Mouse (Mus musculus) midbrain, embryonic 15.5 days (tissue): ENCODE data around the gene Slx4ip. TPM values are rescaled to one million over a fixed set of nuclear protein-coding genes. Genes with fewer than 3 reads are reported as not detected.
"Not testable (repeated sequence)": the region's sequence is repeated elsewhere in the genome, so short reads cannot be mapped to it uniquely, and the experiment has no call there.

ENCODE experiments used
- ATAC-seq: fragments of 200-750 bp; cut with Nextera tagmentation; replicated peaks from 2 replicates; pipeline ENCODE4 v1.8.0; 2017; ENCODE audit warnings: moderate TSS enrichment
- H3K27ac ChIP-seq: fragments of 300-500 bp; sonication (generic); 2 replicates; pipeline ENCODE4 v1.5.1; 2015; ENCODE audit warnings: mild to moderate bottlenecking, inconsistent platforms
- H3K27me3 ChIP-seq: fragments of 300-500 bp; sonication (generic); replicated peaks from 2 replicates; pipeline ENCODE4 v1.6.1; 2015; ENCODE audit warnings: inconsistent platforms
- H3K36me3 ChIP-seq: fragments of 300-500 bp; sonication (generic); replicated peaks from 2 replicates; pipeline ENCODE4 v1.6.1; 2015; ENCODE audit warnings: inconsistent platforms
- H3K4me1 ChIP-seq: fragments of 300-500 bp; sonication (generic); 2 replicates; pipeline ENCODE4 v1.6.1; 2015; ENCODE audit warnings: inconsistent platforms
- H3K4me2 ChIP-seq: fragments of 300-500 bp; sonication (generic); 2 replicates; pipeline ENCODE4 v1.6.1; 2015; ENCODE audit warnings: inconsistent platforms, mild to moderate bottlenecking, moderate library complexity
- H3K4me3 ChIP-seq: fragments of 300-500 bp; sonication (generic); 2 replicates; pipeline ENCODE4 v1.5.1; 2015; ENCODE audit warnings: mild to moderate bottlenecking, inconsistent platforms
- H3K9ac ChIP-seq: fragments of 300-500 bp; sonication (generic); 2 replicates; pipeline ENCODE4 v1.6.1; 2015; ENCODE audit warnings: mild to moderate bottlenecking, inconsistent platforms
- H3K9me3 ChIP-seq: fragments of 300-500 bp; sonication (generic); 2 replicates; pipeline ENCODE4 v1.6.1; 2016; ENCODE audit warnings: inconsistent platforms
- WGBS: fragments of 180-500 bp; shearing (Covaris S2); methylation state at CpG from one replicate; pipeline ENCODE4 v1.1.7; 2015; ENCODE audit warnings: mixed read lengths; 5-methylcytosine and 5-hydroxymethylcytosine counted together
- polyA plus RNA-seq: library from polyadenylated mRNA; unstranded; fragments of >200 nt; fragmentation: Nextera tagmentation; extraction: Ambion mirVana; gene quantifications from 2 replicates; pipeline ENCODE4 v1.2.1, GENCODE M21; 2015

Gene Slx4ip
- polyA plus RNA-seq: 15.0 and 16.2 TPM in 2 replicates

DNA sequence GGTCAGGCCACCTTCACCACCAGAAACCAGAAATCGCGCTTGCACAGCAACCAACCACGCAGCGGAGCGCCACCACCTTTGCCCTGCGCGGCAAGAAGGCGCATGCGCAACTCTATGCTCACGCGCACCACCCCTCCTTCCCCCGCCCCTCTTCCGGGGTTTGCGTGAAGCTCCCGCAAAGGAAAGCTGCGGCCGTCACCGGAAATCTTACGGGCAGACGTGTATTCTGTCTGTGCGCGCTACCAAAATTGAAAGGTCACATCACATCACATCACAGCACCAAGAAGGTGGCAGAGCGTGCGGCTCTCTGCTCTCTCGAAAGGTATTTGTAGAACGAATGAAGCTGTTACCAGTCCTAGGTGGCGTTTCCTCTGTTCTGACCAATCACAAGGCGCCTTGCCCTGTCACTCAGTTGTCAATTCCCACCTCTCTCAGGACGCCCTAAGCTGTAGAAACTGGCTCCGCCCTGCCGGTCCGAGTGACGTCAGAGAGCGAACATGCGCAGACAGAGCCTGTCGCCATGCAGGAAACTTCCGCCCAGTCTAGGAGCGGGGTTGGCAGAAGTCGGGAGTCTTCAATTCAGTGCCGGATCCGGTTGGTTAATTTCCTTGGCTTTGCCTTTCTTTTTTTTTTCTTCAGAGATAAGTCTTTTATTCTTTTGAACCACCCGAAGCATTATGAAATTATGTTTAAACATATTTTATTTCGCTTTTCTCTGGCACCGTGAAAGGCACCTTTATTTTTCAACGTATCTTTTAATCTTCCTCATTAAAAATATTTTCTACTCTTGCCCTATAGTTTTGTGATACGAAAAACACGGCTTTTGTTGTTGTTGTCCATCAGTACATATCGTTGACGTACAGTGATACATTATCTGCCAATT, at the start of gene Slx4ip, which contains the start of the genes AL731706.1 and Mkks:
Slx4ip (plus strand) TSS at position 151 of the 883 bp plus-strand sequence.
AL731706.1 (minus strand) TSS at position 322 of the 883 bp plus-strand sequence.
Mkks (minus strand) TSS at position 322 of the 883 bp plus-strand sequence.
- Histone ChIP-seq H3K4me1 (peaks cover 12% of the 10 kb centered on the region), H3K4me3 (peak within 1 kb of the TSS; percentile 60), H3K27me3 (no peaks in the 10 kb centered on the region), H3K9ac (peak within 1 kb of the TSS; percentile 78), H3K27ac (peak within 1 kb of the TSS; percentile 98), H3K4me2 (peak within 1 kb of the TSS; percentile 53), H3K9me3 (no peaks in the 10 kb centered on the region), H3K36me3 (no peaks in the 10 kb centered on the region)
- peak; percentile 98 for ATAC-seq
- under 1% methylated on average over 49 of the region's 49 CpGs for WGBS

DNA sequence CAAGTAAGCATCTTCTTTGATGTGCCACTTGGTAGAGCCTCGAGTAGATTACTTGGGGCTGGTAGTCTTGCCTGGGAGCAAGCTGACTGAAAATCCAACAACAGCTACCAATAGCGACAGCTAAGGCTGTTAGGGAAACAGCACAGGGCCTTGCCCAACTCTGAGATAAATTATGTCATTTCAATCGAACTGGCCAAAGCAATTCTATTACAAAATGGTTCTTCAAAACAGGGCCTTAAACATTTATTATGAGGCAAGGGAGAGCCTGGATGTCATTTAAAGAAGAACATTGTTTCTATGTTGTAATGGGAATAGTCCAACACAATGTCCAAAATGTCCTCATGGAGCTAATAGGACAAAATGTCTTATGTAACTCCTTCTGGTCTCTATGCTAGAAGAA, 40.7 kb upstream of the Slx4ip start:
- WGBS: 76% methylated on average over 3 of the region's 3 CpGs
- Histone ChIP-seq H3K27me3 (no peaks in the 10 kb centered on the region), H3K9ac (no peak overlapping the region), H3K27ac (no peak overlapping the region), H3K36me3 (no peaks in the 10 kb centered on the region), H3K9me3 (no peaks in the 10 kb centered on the region), H3K4me1 (peaks cover 15% of the 10 kb centered on the region), H3K4me3 (no peak overlapping the region), H3K4me2 (no peak overlapping the region)
- ATAC-seq: no peak

DNA sequence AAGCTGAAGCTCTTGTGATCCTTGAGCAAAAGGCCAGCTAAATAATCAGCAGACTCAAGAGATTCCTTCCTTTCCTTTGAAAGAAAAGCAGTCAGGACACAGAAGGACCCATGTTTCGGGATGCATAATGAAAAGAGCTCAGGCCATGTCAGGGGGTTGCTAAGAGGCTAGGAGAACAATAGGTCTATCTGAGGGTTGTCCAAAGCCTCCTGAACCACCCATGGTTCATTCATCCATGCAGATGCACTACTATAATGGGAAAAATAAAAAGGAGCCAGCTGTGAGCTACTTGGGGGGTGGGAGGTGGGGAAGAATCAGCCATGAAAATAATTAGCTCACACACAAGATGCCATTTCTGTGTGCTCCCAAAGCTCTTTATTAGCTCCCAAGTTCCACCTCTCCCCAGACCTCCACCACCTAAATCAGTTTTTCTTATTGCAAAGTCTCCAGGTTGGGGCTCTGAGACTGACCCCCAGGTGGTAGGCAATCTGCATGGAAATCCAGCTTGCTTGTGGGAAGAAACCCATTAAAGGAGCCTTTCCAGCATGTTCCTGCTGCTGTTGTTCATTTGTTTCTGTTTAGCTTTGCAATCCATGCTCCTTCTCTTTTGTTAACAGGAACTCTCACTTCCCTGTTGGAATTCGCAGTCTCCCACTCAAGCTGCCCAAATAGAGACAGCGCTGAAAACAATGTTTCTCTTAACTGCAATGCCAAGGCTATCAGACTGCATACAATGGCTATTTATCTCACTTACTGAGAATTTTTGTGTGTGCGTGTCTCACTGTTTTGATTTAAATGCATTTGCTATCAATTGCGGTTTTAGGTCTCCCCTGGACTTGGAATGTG, 36.3 kb upstream of the Slx4ip start:
- no peak overlapping the region for H3K4me2 ChIP-seq
- H3K27me3 ChIP-seq: no peaks in the 10 kb centered on the region
- peaks cover 16% of the 10 kb centered on the region for H3K4me1 ChIP-seq
- H3K36me3 ChIP-seq: no peaks in the 10 kb centered on the region
- no peaks in the 10 kb centered on the region for H3K9me3 ChIP-seq
- peak overlapping the region; percentile 62 for H3K27ac ChIP-seq
- ATAC-seq: peak; percentile 52; the same call in 1 of the 2 replicates
- WGBS: 8% methylated on average over 5 of the region's 5 CpGs
- no peak overlapping the region for H3K9ac ChIP-seq
- H3K4me3 ChIP-seq: no peak overlapping the region

DNA sequence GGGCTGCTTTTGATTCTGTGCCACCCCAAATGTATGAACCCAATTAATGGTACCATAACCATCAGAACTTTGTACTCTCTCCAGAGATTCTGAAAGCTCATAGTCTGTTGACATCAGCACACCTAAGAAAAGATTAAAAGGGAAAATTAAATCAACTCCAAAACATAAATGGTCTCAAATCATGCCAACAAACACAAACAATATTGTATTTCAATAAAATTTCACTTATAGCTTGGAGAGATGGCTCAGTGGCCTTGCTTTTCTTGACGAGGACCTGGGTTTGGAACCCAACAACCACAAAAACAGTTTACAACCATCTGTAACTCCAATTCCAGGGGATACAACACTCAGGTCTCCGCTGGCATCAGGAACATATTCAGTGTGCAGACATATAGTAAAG, 5.4 kb upstream of the Slx4ip start, which contains the start of gene AL731706.2:
AL731706.2 (minus strand) TSS at position 101 of the 400 bp plus-strand sequence.
- no peaks in the 10 kb centered on the region for H3K27me3 ChIP-seq
- H3K27ac ChIP-seq: no peak within 1 kb of the TSS
- H3K4me1 ChIP-seq: peaks cover 6% of the 10 kb centered on the region
- H3K36me3 ChIP-seq: peaks cover 7% of the 10 kb centered on the region; the same call in 1 of the 2 replicates
- 97% methylated on average over 2 of the region's 2 CpGs for WGBS
- H3K9me3 ChIP-seq: no peaks in the 10 kb centered on the region
- ATAC-seq: no peak
- H3K9ac ChIP-seq: no peak within 1 kb of the TSS
- no peak within 1 kb of the TSS for H3K4me3 ChIP-seq
- no peak within 1 kb of the TSS for H3K4me2 ChIP-seq

DNA sequence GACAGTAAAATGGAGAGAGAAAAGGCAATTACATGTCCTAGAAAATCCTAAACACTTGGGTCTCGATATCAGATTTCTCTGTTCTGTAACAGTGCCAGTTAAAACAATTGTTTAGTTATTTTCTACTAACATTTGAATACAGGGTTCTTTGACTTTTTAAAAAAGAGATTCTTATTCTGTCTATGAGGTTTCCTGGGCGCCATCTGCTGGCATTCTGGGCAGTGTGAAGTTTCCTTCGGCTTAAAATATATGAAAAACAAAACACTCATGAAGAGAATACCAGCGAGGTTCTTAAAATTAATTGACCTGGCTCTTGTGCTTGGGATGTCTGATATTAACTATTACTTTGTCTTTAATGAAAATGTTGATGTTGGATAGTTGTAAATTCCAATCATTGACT, 4.2 kb upstream of the Slx4ip start:
- Histone ChIP-seq H3K9ac (no peak overlapping the region), H3K4me3 (no peak overlapping the region), H3K27me3 (no peaks in the 10 kb centered on the region), H3K9me3 (no peaks in the 10 kb centered on the region), H3K4me1 (peaks cover 6% of the 10 kb centered on the region), H3K36me3 (no peaks in the 10 kb centered on the region; the same call in 1 of the 2 replicates), H3K27ac (no peak overlapping the region), H3K4me2 (no peak overlapping the region)
- no peak for ATAC-seq
- 66% methylated on average over 4 of the region's 4 CpGs for WGBS

DNA sequence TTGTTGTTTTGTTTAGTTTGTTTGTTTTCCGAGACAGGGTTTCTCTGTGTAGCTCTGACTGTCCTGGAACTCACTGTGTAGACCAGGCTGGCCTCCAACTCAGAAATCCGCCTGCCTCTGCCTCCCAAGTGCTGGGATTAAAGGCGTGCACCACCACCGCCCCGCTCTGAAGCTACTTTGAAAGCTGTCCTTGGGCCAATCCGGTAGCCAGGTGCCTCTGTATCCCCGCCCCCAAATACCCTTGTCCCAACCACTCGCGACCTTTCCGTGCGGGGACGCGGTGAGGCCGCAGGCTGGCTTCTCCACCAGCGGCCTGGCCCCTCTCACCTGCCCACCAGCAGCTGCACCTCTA, 326 bp upstream of the Slx4ip start:
- Histone ChIP-seq H3K4me2 (peak overlapping the region; percentile 52), H3K9ac (peak overlapping the region; percentile 78), H3K4me1 (peaks cover 12% of the 10 kb centered on the region), H3K27ac (peak overlapping the region; percentile 98), H3K4me3 (peak overlapping the region; percentile 60)
- H3K36me3 ChIP-seq, H3K27me3 ChIP-seq, H3K9me3 ChIP-seq: not testable (repeated sequence)
- 7% methylated on average over 15 of the region's 15 CpGs for WGBS
- ATAC-seq: peak; percentile 73

DNA sequence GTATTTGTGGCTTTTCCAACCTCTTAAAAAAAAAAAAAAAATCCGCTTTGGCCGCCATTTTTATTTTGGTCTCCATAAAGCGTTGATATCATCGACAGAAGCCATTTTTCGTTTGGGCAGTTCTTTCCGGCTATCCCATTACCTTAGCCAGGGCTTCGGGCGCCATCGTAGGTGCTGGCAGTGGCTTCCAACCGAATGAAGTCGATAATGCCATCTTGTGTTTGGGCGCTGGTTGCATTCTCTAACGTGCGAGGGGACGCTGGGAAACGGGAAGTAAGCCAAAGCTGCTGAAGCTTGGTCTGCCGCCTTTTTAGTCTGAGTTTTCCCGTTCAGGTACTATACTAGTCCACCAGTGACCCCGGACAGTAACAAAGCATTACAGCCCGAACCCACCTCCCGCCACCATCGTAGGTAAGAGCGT, 943 bp downstream of the Slx4ip start:
- no peaks in the 10 kb centered on the region for H3K9me3 ChIP-seq
- H3K4me2 ChIP-seq: peak overlapping the region; percentile 53
- WGBS: under 1% methylated on average over 23 of the region's 23 CpGs
- peaks cover 12% of the 10 kb centered on the region for H3K4me1 ChIP-seq
- no peaks in the 10 kb centered on the region for H3K27me3 ChIP-seq
- ATAC-seq: peak; percentile 88
- peak overlapping the region; percentile 60 for H3K4me3 ChIP-seq
- peak overlapping the region; percentile 62 for H3K9ac ChIP-seq
- no peaks in the 10 kb centered on the region for H3K36me3 ChIP-seq
- peak overlapping the region; percentile 98 for H3K27ac ChIP-seq

DNA sequence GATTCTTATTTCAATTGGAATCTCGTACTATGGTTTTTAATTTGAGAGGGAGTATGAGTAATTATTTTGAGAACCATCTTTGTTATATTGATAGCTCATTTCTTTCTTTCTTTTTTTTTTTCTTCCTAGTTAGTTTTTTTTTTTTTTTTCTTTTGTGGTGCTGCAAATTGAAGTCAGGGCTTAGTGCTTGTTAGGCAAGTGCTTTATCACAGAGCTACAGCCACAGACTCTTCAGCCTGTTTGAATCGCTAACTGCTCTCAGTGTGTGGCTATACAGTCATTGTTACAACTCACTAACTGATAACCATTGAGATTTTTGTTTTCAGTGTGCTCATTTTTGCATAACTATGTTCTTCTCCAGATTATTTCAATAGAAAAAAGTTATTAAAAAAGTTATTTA, 3.5 kb downstream of the Slx4ip start:
- Histone ChIP-seq H3K9me3 (no peaks in the 10 kb centered on the region), H3K4me2 (no peak overlapping the region), H3K9ac (no peak overlapping the region), H3K36me3 (no peaks in the 10 kb centered on the region), H3K27ac (no peak overlapping the region), H3K4me1 (peaks cover 12% of the 10 kb centered on the region), H3K4me3 (no peak overlapping the region), H3K27me3 (no peaks in the 10 kb centered on the region)
- WGBS: 62% methylated on average over 2 of the region's 2 CpGs
- no peak for ATAC-seq

DNA sequence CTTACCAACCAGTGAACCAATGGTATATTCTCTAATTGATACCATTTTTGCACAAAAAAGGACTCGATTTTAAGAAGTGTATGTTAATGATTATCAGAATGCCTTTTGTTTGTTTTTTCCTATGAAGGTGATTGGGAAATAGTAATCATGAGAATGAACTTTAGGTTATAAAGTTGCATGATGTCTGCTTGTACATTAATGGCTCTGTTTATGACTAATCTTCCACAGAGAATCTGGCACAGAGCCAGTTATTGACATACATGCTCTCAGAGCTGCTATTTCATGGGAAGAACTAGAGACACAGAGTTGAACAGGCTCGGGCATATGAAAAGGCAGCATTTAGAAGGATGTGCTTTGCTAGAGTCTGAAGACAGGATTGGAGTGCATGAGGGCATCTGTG, 5.1 kb downstream of the Slx4ip start:
- ATAC-seq: no peak
- no peaks in the 10 kb centered on the region for H3K27me3 ChIP-seq
- H3K4me3 ChIP-seq: no peak overlapping the region
- no peak overlapping the region for H3K27ac ChIP-seq
- 80% methylated on average over 2 of the region's 2 CpGs for WGBS
- no peak overlapping the region for H3K9ac ChIP-seq
- peaks cover 6% of the 10 kb centered on the region; the same call in 1 of the 2 replicates for H3K4me1 ChIP-seq
- H3K9me3 ChIP-seq: no peaks in the 10 kb centered on the region
- no peak overlapping the region for H3K4me2 ChIP-seq
- H3K36me3 ChIP-seq: no peaks in the 10 kb centered on the region

DNA sequence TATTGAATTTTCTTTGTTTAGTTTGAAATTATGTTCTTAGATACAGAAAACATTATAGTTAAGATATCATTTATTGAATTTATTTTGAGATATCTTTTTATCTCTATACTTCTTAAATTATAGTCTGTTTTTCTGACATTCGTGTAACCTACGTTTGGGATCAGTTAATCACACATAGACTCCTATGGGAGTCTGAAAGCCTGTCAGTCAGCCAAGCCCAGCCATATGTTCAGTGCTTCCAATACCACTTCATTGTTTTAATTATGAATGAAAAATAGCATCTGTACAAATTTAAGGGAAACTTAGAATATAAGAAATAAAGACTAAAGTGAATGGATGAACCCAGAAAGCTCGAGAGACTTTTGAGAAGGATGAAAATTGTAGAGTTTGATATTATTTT, 17.6 kb downstream of the Slx4ip start:
- H3K4me1 ChIP-seq: no peaks in the 10 kb centered on the region
- peaks cover 7% of the 10 kb centered on the region; the same call in 1 of the 2 replicates for H3K36me3 ChIP-seq
- no peak overlapping the region for H3K4me3 ChIP-seq
- H3K9me3 ChIP-seq: no peaks in the 10 kb centered on the region
- no peak for ATAC-seq
- H3K27me3 ChIP-seq: no peaks in the 10 kb centered on the region
- no peak overlapping the region for H3K9ac ChIP-seq
- WGBS: 65% methylated on average over 3 of the region's 3 CpGs
- H3K27ac ChIP-seq: no peak overlapping the region
- H3K4me2 ChIP-seq: no peak overlapping the region

DNA sequence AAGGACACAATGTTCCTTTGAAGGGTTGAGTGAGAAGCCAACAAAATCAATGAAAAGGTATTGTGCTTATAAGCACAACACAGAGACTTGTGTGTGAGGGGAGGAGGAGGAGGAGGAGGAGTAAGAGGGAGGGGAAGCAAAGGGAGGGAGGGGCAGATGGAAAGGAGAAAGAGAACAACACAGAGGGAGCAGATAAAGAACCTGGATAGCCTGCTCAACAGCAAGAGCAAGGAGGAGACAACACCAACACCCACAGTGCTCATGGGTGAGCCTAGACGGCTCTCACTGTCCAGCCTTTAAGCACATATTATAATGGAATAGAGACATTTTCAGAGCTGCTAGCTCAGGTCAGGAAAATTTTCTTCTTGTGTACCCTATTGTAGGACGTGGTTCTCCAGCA, 18.3 kb downstream of the Slx4ip start:
- no peak for ATAC-seq
- WGBS: 70% methylated on average over 2 of the region's 2 CpGs
- H3K36me3 ChIP-seq: peaks cover 7% of the 10 kb centered on the region; the same call in 1 of the 2 replicates

DNA sequence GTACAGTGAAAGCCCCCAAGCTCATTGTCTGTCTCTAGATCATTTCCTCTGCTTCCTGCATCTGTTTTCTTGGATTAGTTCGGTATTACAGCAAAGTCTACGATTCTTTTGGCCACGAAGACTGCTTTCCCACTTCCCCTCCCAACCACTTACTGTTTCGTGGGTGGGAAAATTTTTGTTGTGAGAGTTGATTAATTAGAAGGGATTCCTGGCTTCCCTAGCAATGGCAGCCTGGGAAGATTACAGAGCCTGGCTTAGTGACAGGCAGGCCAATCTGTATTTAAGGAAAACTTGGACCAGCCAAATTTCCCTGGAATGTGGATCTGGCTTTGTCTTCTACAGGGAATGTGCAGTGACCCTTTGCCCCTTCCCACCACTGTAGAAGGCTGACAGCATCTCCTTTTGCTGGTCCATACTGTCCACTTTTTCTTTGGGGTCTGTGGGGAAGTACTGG, 21.0 kb downstream of the Slx4ip start:
- Histone ChIP-seq H3K4me1 (no peaks in the 10 kb centered on the region), H3K4me3 (no peak overlapping the region), H3K4me2 (no peak overlapping the region), H3K27ac (no peak overlapping the region), H3K27me3 (no peaks in the 10 kb centered on the region), H3K9me3 (no peaks in the 10 kb centered on the region), H3K36me3 (no peaks in the 10 kb centered on the region), H3K9ac (no peak overlapping the region)
- 10% methylated on average over 4 of the region's 4 CpGs for WGBS
- no peak for ATAC-seq

More for the DNA sequence above, 18.3 kb downstream of the Slx4ip start:
- Histone ChIP-seq H3K4me1 (no peaks in the 10 kb centered on the region), H3K9ac (no peak overlapping the region), H3K4me3 (no peak overlapping the region), H3K4me2 (no peak overlapping the region), H3K27ac (no peak overlapping the region), H3K9me3 (no peaks in the 10 kb centered on the region), H3K27me3 (no peaks in the 10 kb centered on the region)
